Mouse (Mus musculus) heart, adult 10 weeks (tissue): Measurements from ENCODE around the gene Nup160. TPM values are rescaled to one million over a fixed set of nuclear protein-coding genes. Genes with fewer than 3 reads are reported as not detected.

ENCODE experiments used
- polyA plus RNA-seq: library from polyadenylated mRNA; stranded (reverse); fragments of 350-450 nt; fragmentation: Illumina TruSeq; extraction: RNeasy Lipid Tissue Mini Kit (QIAGEN cat#74804); gene quantifications from one replicate; pipeline ENCODE4 v1.2.3, GENCODE M21; 2014; ENCODE audit warnings: low read depth, low replicate concordance

The Nup160 gene
- polyA plus RNA-seq: 8.4 TPM

GRCm38 (mm10) chr2:90677007-90677406 lies at the start of gene Nup160:
Nup160 (plus strand) TSS chr2:90677215.

GRCm38 (mm10) chr2:90745053-90745678 lies 68.2 kb downstream of the Nup160 start, which contains the start of gene Fnbp4:
Fnbp4 (plus strand) TSS chr2:90745370.

GRCm38 (mm10) chr2:90782458-90782857 lies 105.4 kb downstream of the Nup160 start, which contains the start of gene Agbl2:
Agbl2 (plus strand) TSS chr2:90782727.

Other genes starting within 250 kb of the Nup160 start
- 3.4 TPM for gene Ptprj, start 96.6 kb upstream of the Nup160 start, polyA plus RNA-seq
- 25.7 TPM for gene Fnbp4, start 68.2 kb downstream of the Nup160 start, polyA plus RNA-seq
- gene Agbl2, start 105.5 kb downstream of the Nup160 start, polyA plus RNA-seq: 1.2 TPM
- 222 TPM for gene Mtch2, start 169.9 kb downstream of the Nup160 start, polyA plus RNA-seq
- 3.9 TPM for gene C1qtnf4, start 208.6 kb downstream of the Nup160 start, polyA plus RNA-seq
- 18.3 TPM for gene Kbtbd4, start 227.5 kb downstream of the Nup160 start, polyA plus RNA-seq
- 761 TPM for gene Ndufs3, start 227.6 kb downstream of the Nup160 start, polyA plus RNA-seq